24 mouse cellular contexts compared by ENCODE assay signal in genomic region chr3:109765608-109766007, GRCm38 (mm10).
DNase-seq lines count a peak whose midpoint lies in the region; TF ChIP-seq lines count a peak whose summit lies in the region.
"Had no signal": no experiment of that assay in that cellular context is flagged by ENCODE, and none has a peak within 500 bp of the region (broad histone marks: within the 10 kb centered on the region; RNA-seq: fewer than 3 reads in every experiment).

No protein-coding gene starts in this region.

- H3K79me2 ChIP-seq in myocyte (ENCODE audit: control insufficient read depth, insufficient read depth) = no peaks in the 10 kb centered on the region

- intact Hi-C loops in gastrocnemius, adult 2 months (cut with DNase I) = no loop called here
- intact Hi-C loops in gastrocnemius, postnatal 36 days (cut with DNase I) = no loop called here
- intact Hi-C loops in left cerebral cortex, postnatal 14 days (cut with DNase I) = no loop called here

- DNase-seq in gastrocnemius, adult 2 months = no peak
- DNase-seq in gastrocnemius, postnatal 36 days = no peak
- peak; percentile 24 for DNase-seq in retina, postnatal 1 day
- DNase-seq in retina, embryonic 14.5 days (ENCODE audit: low spot score) = no peak
- peak; percentile 84 for DNase-seq in cerebellum, adult 9-10 months
- no peak for DNase-seq in spleen, postnatal 14 days (ENCODE audit: low spot score in 2 of 2)
- DNase-seq in left cerebral cortex, postnatal 14 days (ENCODE audit: low spot score in 2 of 2) = no peak
- DNase-seq: adrenal gland, adult 2 months; kidney, postnatal 36 days; layer of hippocampus, postnatal 36 days; lung, postnatal 4 days; thymus, adult 18-20 months; thymus, postnatal 4 days had no signal

- H3K36me3 ChIP-seq in myocyte (ENCODE audit: control insufficient read depth, insufficient read depth) = no peaks in the 10 kb centered on the region
- H3K36me3 ChIP-seq: embryonic facial prominence, embryonic 13.5 days; hindbrain, embryonic 10.5 days; limb, embryonic 15.5 days; liver, embryonic 15.5 days; lung, embryonic 15.5 days; midbrain, embryonic 15.5 days had no signal

- no peak overlapping the region for H3ac ChIP-seq in myocyte (ENCODE audit: control insufficient read depth, insufficient read length)

- no peak overlapping the region for H3K4me3 ChIP-seq in gastrocnemius, adult 2 months
- no peak overlapping the region for H3K4me3 ChIP-seq in myocyte
- H3K4me3 ChIP-seq: embryonic facial prominence, embryonic 13.5 days; erythroblast, embryonic 14.5 days; forebrain, embryonic 13.5 days; hindbrain, embryonic 10.5 days; limb, embryonic 15.5 days; liver, embryonic 15.5 days; lung, embryonic 15.5 days; midbrain, embryonic 15.5 days had no signal

- peak overlapping the region; percentile 81; the same call in 1 of the 2 replicates for H3K27ac ChIP-seq in gastrocnemius, adult 2 months
- H3K27ac ChIP-seq: embryonic facial prominence, embryonic 13.5 days; forebrain, embryonic 13.5 days; hindbrain, embryonic 10.5 days; hindbrain, postnatal 0 days; limb, embryonic 15.5 days; liver, embryonic 15.5 days; lung, embryonic 15.5 days; midbrain, embryonic 15.5 days had no signal

- no peak for TF ChIP-seq POLR2A in myocyte (IDR thresholded peaks at IDR 0.05; ENCODE audit: insufficient read length, low read depth)

- H3K27me3 ChIP-seq in myocyte (ENCODE audit: control insufficient read depth, insufficient read depth, insufficient read length) = no peaks in the 10 kb centered on the region
- H3K27me3 ChIP-seq: embryonic facial prominence, embryonic 13.5 days; forebrain, embryonic 13.5 days; limb, embryonic 15.5 days; liver, embryonic 15.5 days; lung, embryonic 15.5 days; midbrain, embryonic 15.5 days; Patski had no signal

- peak overlapping the region; percentile 40 for H3K4me2 ChIP-seq in myocyte (ENCODE audit: low read depth)
- H3K4me2 ChIP-seq: embryonic facial prominence, embryonic 13.5 days; forebrain, embryonic 13.5 days; limb, embryonic 15.5 days; liver, embryonic 15.5 days; lung, embryonic 15.5 days; midbrain, embryonic 15.5 days had no signal

- no peak for TF ChIP-seq CTCF in gastrocnemius, adult 2 months (IDR thresholded peaks at IDR 0.05)

TF ChIP-seq in myocyte, 11 proteins besides CTCF, POLR2A, EP300 and RAD21:
- TF ChIP-seq MYOG (IDR thresholded peaks at IDR 0.05; ENCODE audit: control insufficient read depth in 1 of 3, insufficient read depth in 1 of 3, insufficient read length in 2 of 3, low read depth in 2 of 3) (no peak), MAX (IDR thresholded peaks at IDR 0.05; ENCODE audit: low read depth) (no peak), MYOD1 (IDR thresholded peaks at IDR 0.05; ENCODE audit: control insufficient read depth in 1 of 3, insufficient read length in 2 of 3, low read depth in 2 of 3) (no peak), CEBPB (IDR thresholded peaks at IDR 0.05; ENCODE audit: insufficient read depth, poor library complexity, severe bottlenecking) (no peak), SRF (IDR thresholded peaks at IDR 0.05; ENCODE audit: control insufficient read depth, insufficient read length, low read depth) (no peak), USF1 (IDR thresholded peaks at IDR 0.05; ENCODE audit: low read depth) (no peak), TCF12 (IDR thresholded peaks at IDR 0.05; ENCODE audit: insufficient read depth, poor library complexity, severe bottlenecking) (no peak), E2F4 (IDR thresholded peaks at IDR 0.05; ENCODE audit: insufficient read depth) (no peak), REST (IDR thresholded peaks at IDR 0.05; ENCODE audit: insufficient read depth, insufficient read length) (no peak), POLR2AphosphoS2 (IDR thresholded peaks at IDR 0.05; ENCODE audit: insufficient read length, low read depth) (no peak), TCF3 (IDR thresholded peaks at IDR 0.05; ENCODE audit: insufficient read length, low read depth) (no peak)

Comparison
In these comparisons a context has a peak if more than half of its experiments do, and no peak if none do; other contexts are left out.
1. DNase-seq: peak in retina, postnatal 1 day (single experiment) and cerebellum, adult 9-10 months (single experiment); none in gastrocnemius, adult 2 months (single experiment), gastrocnemius, postnatal 36 days (0 of 2), retina, embryonic 14.5 days (single experiment), spleen, postnatal 14 days (0 of 2) and left cerebral cortex, postnatal 14 days (0 of 2).